Mouse (Mus musculus) hindbrain, embryonic 11.5 days (tissue): ENCODE data around the gene Ybx2. TPM values are rescaled to one million over a fixed set of nuclear protein-coding genes. Genes with fewer than 3 reads are reported as not detected.

Source experiments
- ATAC-seq: fragments of 200-750 bp; cut with Nextera tagmentation; 2 replicates; pipeline ENCODE4 v1.8.0; 2017; ENCODE audit warnings: mild to moderate bottlenecking, moderate TSS enrichment, moderate library complexity; ENCODE audit not compliant: low FRiP score
- DNase-seq: peaks from one replicate; pipeline ENCODE4 v3.0.0-alpha.2; 2015; ENCODE audit warnings: low spot score
- H3K27ac ChIP-seq: fragments of 300-500 bp; sonication (generic); 2 replicates; pipeline ENCODE4 v1.5.1; 2014; ENCODE audit warnings: mild to moderate bottlenecking, low read depth, low read length
- H3K27me3 ChIP-seq: fragments of 300-500 bp; sonication (generic); 2 replicates; pipeline ENCODE4 v1.6.1; 2014; ENCODE audit warnings: mild to moderate bottlenecking, low read length, moderate library complexity, mixed read lengths; ENCODE audit not compliant: control insufficient read depth, insufficient read depth
- H3K36me3 ChIP-seq: fragments of 300-500 bp; sonication (generic); 2 replicates; pipeline ENCODE4 v1.6.1; 2014; ENCODE audit warnings: mild to moderate bottlenecking, low read length, moderate library complexity, mixed read lengths; ENCODE audit not compliant: control insufficient read depth, insufficient read depth
- H3K4me1 ChIP-seq: fragments of 300-500 bp; sonication (generic); replicated peaks from 2 replicates; pipeline ENCODE4 v1.6.1; 2014; ENCODE audit warnings: low read length, mixed read lengths; ENCODE audit not compliant: control insufficient read depth, insufficient read depth
- H3K4me2 ChIP-seq: fragments of 300-500 bp; sonication (generic); replicated peaks from 2 replicates; pipeline ENCODE4 v1.6.1; 2014; ENCODE audit warnings: mild to moderate bottlenecking, low read depth, low read length
- H3K4me3 ChIP-seq: fragments of 300-500 bp; sonication (generic); 2 replicates; pipeline ENCODE4 v1.5.1; 2014; ENCODE audit warnings: low read depth, low read length
- H3K9ac ChIP-seq: fragments of 300-500 bp; sonication (generic); 2 replicates; pipeline ENCODE4 v1.6.1; 2014; ENCODE audit warnings: low read depth, low read length
- H3K9me3 ChIP-seq: fragments of 300-500 bp; sonication (generic); 2 replicates; pipeline ENCODE4 v1.6.1; 2016; ENCODE audit warnings: low read length; ENCODE audit not compliant: control insufficient read depth
- WGBS: fragments of 180-500 bp; shearing (Covaris S2); extraction: QIAGEN DNeasy Blood & Tissue Kit; methylation state at CpG from one replicate; pipeline ENCODE4 v1.1.7; 2014; 5-methylcytosine and 5-hydroxymethylcytosine counted together
- polyA plus RNA-seq: library from polyadenylated mRNA; unstranded; fragments of >200 nt; fragmentation: Nextera tagmentation; extraction: Ambion mirVana; gene quantifications from 2 replicates; pipeline ENCODE4 v1.2.1, GENCODE M21; 2014

Ybx2 gene
- polyA plus RNA-seq, 1 experiment from 2014 or later = 4.8 TPM

GRCm38 (mm10) chr11:69936714-69937347 lies 1.2 kb downstream of the Ybx2 start:
- H3K9ac ChIP-seq = peak overlapping the region; percentile 47
- no peak overlapping the region for H3K27ac ChIP-seq
- H3K36me3 ChIP-seq = no peaks in the 10 kb centered on the region
- H3K9me3 ChIP-seq = no peaks in the 10 kb centered on the region
- H3K4me3 ChIP-seq = peak overlapping the region; percentile 56; the same call in 1 of the 2 replicates
- H3K4me2 ChIP-seq = peak overlapping the region; percentile 99; the same call in 1 of the 2 replicates
- peaks cover 35% of the 10 kb centered on the region for H3K27me3 ChIP-seq
- ATAC-seq (no peak), DNase-seq (no peak)
- peaks cover 5% of the 10 kb centered on the region for H3K4me1 ChIP-seq
- 44% methylated on average over 9 of the region's 9 CpGs for WGBS

- H3K9me3 ChIP-seq = no peaks in the 10 kb centered on the region
- no peak for DNase-seq
- 55% methylated on average over 3 of the region's 4 CpGs for WGBS
- no peak overlapping the region for H3K27ac ChIP-seq
- 0 out of 2 replicates have a peak overlapping the region, but pooled peaks have one; percentile 6 for H3K4me3 ChIP-seq
- peaks cover 35% of the 10 kb centered on the region for H3K27me3 ChIP-seq
- no peaks in the 10 kb centered on the region for H3K36me3 ChIP-seq
- H3K4me2 ChIP-seq = no peak overlapping the region
- H3K4me1 ChIP-seq = peaks cover 5% of the 10 kb centered on the region
- ATAC-seq = no peak
- H3K9ac ChIP-seq = no peak overlapping the region
Measured at GRCm38 (mm10) chr11:69937385-69937784, 1.8 kb downstream of the Ybx2 start.

GRCm38 (mm10) chr11:69937834-69938233 lies 2.2 kb downstream of the Ybx2 start:
- H3K4me1 ChIP-seq = peaks cover 5% of the 10 kb centered on the region
- H3K9ac ChIP-seq = no peak overlapping the region
- no peak overlapping the region for H3K27ac ChIP-seq
- ATAC-seq (no peak), DNase-seq (no peak)
- 71% methylated on average over 5 of the region's 5 CpGs for WGBS
- no peaks in the 10 kb centered on the region for H3K9me3 ChIP-seq
- no peak overlapping the region for H3K4me2 ChIP-seq
- no peak overlapping the region for H3K4me3 ChIP-seq
- no peaks in the 10 kb centered on the region for H3K36me3 ChIP-seq
- peaks cover 35% of the 10 kb centered on the region for H3K27me3 ChIP-seq

GRCm38 (mm10) chr11:69938401-69938979 lies 2.9 kb downstream of the Ybx2 start:
- Histone ChIP-seq H3K9ac (no peak overlapping the region), H3K4me3 (no peak overlapping the region), H3K27ac (no peak overlapping the region), H3K36me3 (no peaks in the 10 kb centered on the region), H3K9me3 (no peaks in the 10 kb centered on the region), H3K27me3 (peaks cover 35% of the 10 kb centered on the region), H3K4me1 (peaks cover 5% of the 10 kb centered on the region), H3K4me2 (no peak overlapping the region)
- 15% methylated on average over 9 of the region's 9 CpGs for WGBS
- DNase-seq (no peak), ATAC-seq (no peak)

GRCm38 (mm10) chr11:69939181-69939580 lies 3.6 kb downstream of the Ybx2 start:
- H3K27me3 ChIP-seq = peaks cover 34% of the 10 kb centered on the region
- no peaks in the 10 kb centered on the region for H3K36me3 ChIP-seq
- DNase-seq = no peak
- no peak overlapping the region for H3K27ac ChIP-seq
- ATAC-seq = no peak
- no peak overlapping the region for H3K4me3 ChIP-seq
- 62% methylated on average over 5 of the region's 5 CpGs for WGBS
- H3K4me2 ChIP-seq = no peak overlapping the region
- H3K9me3 ChIP-seq = no peaks in the 10 kb centered on the region
- H3K9ac ChIP-seq = no peak overlapping the region
- H3K4me1 ChIP-seq = peaks cover 5% of the 10 kb centered on the region

- ATAC-seq (no peak), DNase-seq (no peak)
- H3K4me1 ChIP-seq = peaks cover 5% of the 10 kb centered on the region
- H3K9me3 ChIP-seq = no peaks in the 10 kb centered on the region
- H3K4me3 ChIP-seq = no peak overlapping the region
- no peak overlapping the region for H3K4me2 ChIP-seq
- peaks cover 32% of the 10 kb centered on the region for H3K27me3 ChIP-seq
- no peak overlapping the region for H3K27ac ChIP-seq
- no peak overlapping the region for H3K9ac ChIP-seq
- 90% methylated on average over 17 of the region's 17 CpGs for WGBS
- no peaks in the 10 kb centered on the region for H3K36me3 ChIP-seq
Measured at GRCm38 (mm10) chr11:69939731-69940130, 4.1 kb downstream of the Ybx2 start.

GRCm38 (mm10) chr11:69940962-69941361 lies 5.4 kb downstream of the Ybx2 start:
- Histone ChIP-seq H3K9me3 (no peaks in the 10 kb centered on the region), H3K9ac (no peak overlapping the region), H3K4me2 (no peak overlapping the region), H3K27me3 (peaks cover 27% of the 10 kb centered on the region), H3K27ac (no peak overlapping the region), H3K4me1 (peaks cover 5% of the 10 kb centered on the region), H3K4me3 (no peak overlapping the region), H3K36me3 (no peaks in the 10 kb centered on the region)
- WGBS = 82% methylated on average over 4 of the region's 4 CpGs
- ATAC-seq (no peak), DNase-seq (no peak)

GRCm38 (mm10) chr11:69945216-69945615 lies 9.6 kb downstream of the Ybx2 start:
- Histone ChIP-seq H3K4me3 (no peak overlapping the region), H3K36me3 (no peaks in the 10 kb centered on the region), H3K27me3 (no peaks in the 10 kb centered on the region), H3K4me2 (no peak overlapping the region), H3K9me3 (no peaks in the 10 kb centered on the region), H3K4me1 (peaks cover 6% of the 10 kb centered on the region; the same call in 1 of the 2 replicates), H3K9ac (no peak overlapping the region), H3K27ac (no peak overlapping the region)
- 83% methylated on average over 13 of the region's 13 CpGs for WGBS
- DNase-seq (no peak), ATAC-seq (no peak)
